Mouse (Mus musculus) mature B cell (primary cell): ENCODE measurements around the gene Taf15.

Experiments used
- in situ Hi-C: fragments of 300-500 bp; cut with MboI; formaldehyde crosslinking; loops from 2 replicates; pipeline ENCODE4 v1.14.3; 2019

Gene Taf15

GRCm38 (mm10) chr11:83538705-83539314 lies 65.9 kb downstream of the Taf15 start:
- in situ Hi-C loops, result no loop called here

DNA sequence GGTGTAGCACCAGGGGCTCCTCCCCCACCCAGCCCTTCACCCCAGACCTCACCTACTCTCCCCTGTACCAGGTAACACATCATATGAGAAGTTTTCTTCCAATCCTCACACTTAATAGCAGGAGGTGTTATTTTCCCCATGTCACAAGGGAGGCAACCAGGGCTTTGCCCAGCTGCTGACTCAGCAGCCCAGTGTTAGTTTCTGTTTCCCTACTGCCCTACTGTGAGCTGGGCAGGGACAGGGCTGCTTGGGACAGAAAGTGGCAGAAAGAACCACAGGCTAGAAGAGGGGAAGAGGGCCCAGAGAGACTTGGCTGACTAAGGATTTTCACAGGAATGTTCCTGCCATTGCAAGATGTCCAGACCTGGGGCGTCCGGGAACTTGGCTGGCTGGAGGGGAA lies 68.0 kb downstream of the Taf15 start:
- in situ Hi-C loops, result no loop called here

DNA sequence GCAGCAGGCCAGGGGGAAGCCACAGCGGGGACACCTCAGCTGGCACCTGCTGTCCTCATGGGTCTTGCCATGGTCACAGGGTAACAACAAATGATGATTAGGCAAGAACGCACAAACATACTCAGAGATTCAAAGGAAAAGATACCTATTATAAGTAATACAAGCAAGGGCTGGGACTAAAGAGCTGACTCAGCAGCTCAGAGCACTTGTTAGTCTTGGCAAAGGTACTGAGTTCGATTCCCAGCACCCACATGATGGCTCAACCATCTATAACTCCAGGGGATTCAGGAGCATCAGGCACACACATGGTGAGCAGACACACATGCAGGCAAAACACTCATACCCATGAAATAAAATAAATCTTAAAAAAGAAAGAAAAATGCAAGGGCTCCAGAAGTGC lies 68.5 kb downstream of the Taf15 start:
- in situ Hi-C loops, result no loop called here

- in situ Hi-C loops, result no loop called here
These were observed 71.3 kb downstream of the Taf15 start for GRCm38 (mm10) chr11:83544214-83544613.

GRCm38 (mm10) chr11:83550186-83550632 lies 77.3 kb downstream of the Taf15 start:
- in situ Hi-C loops, result loop anchor here (25.0 kb wide), 1 partner anchor 387 kb away; the partner anchor contains the start of gene Ddx52

DNA sequence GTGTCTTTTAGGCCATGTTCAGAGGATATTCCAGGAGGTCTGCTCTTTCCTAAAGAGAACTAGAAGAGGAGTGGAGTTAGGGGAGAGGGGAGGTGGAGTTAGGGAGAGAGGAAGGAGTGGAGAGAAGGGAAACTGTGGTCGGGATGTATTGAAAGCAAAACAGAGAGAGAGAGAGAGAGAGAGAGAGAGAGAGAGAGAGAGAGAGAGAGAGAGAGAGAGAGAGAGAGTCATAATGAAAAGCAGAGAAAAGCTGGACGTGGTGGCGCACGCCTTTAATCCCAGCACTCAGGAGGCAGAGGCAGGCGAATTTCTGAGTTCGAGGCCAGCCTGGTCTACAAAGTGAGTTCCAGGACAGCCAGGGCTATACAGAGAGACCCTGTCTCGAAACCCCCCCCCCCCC lies 78.2 kb downstream of the Taf15 start:
- in situ Hi-C loops, result loop anchor here (25.0 kb wide), 1 partner anchor 386 kb away; the partner anchor contains the start of gene Ddx52

- in situ Hi-C loops, result loop anchor here (25.0 kb wide), 1 partner anchor 386 kb away; the partner anchor contains the start of gene Ddx52
These were observed 78.8 kb downstream of the Taf15 start for GRCm38 (mm10) chr11:83551668-83552067.
